Mouse (Mus musculus) ES-Bruce4 (cell line): Measurements from ENCODE around the gene Tmem129. TPM values are rescaled to one million over a fixed set of nuclear protein-coding genes. Genes with fewer than 3 reads are reported as not detected.

ENCODE experiments used
- H3K27ac ChIP-seq: 2 replicates; pipeline ENCODE4 v1.5.1; 2012; ENCODE audit warnings: low read length, inconsistent platforms; ENCODE audit not compliant: insufficient read depth
- H3K27me3 ChIP-seq: 2 replicates; pipeline ENCODE4 v1.6.1; 2012; ENCODE audit warnings: mild to moderate bottlenecking, low read length, inconsistent platforms; ENCODE audit not compliant: control insufficient read depth, poor library complexity, insufficient read depth, severe bottlenecking
- H3K36me3 ChIP-seq: 2 replicates; pipeline ENCODE4 v1.6.1; 2012; ENCODE audit warnings: inconsistent platforms, mild to moderate bottlenecking, low read length, moderate library complexity; ENCODE audit not compliant: control insufficient read depth, poor library complexity, insufficient read depth, severe bottlenecking
- H3K4me1 ChIP-seq: one replicate; pipeline ENCODE4 v1.8.1; 2011; ENCODE audit warnings: low read length; ENCODE audit not compliant: control insufficient read depth, insufficient read depth
- H3K4me3 ChIP-seq: 2 replicates; pipeline ENCODE4 v1.5.1; 2011; ENCODE audit warnings: low read depth, mild to moderate bottlenecking, low read length
- H3K9ac ChIP-seq: 2 replicates; pipeline ENCODE4 v1.6.1; 2012; ENCODE audit warnings: low read depth, mild to moderate bottlenecking, inconsistent platforms; ENCODE audit not compliant: poor library complexity, severe bottlenecking
- H3K9me3 ChIP-seq: replicated peaks from 2 replicates; pipeline ENCODE4 v1.6.1; 2012; ENCODE audit warnings: mild to moderate bottlenecking, low read length, inconsistent platforms; ENCODE audit not compliant: control insufficient read depth, poor library complexity, insufficient read depth, severe bottlenecking
- CTCF ChIP-seq: IDR thresholded peaks from one replicate; pipeline ENCODE4 v1.8.1; 2011; ENCODE audit warnings: low read depth, low read length
- EP300 ChIP-seq: IDR thresholded peaks from 2 replicates; pipeline ENCODE4 v1.6.1; 2011; ENCODE audit warnings: low read depth, low read length; ENCODE audit not compliant: insufficient read depth
- POLR2A ChIP-seq: IDR thresholded peaks from one replicate; pipeline ENCODE4 v1.8.1; 2011; ENCODE audit warnings: low read length; ENCODE audit not compliant: insufficient read depth
- polyA plus RNA-seq: library from polyadenylated mRNA; stranded (reverse); fragments of >200 nt; gene quantifications from 2 replicates; pipeline ENCODE4 v1.2.4, GENCODE M21; 2011; ENCODE audit warnings: low read depth; ENCODE audit not compliant: missing spikeins, insufficient read depth, insufficient read length

Gene Tmem129
- polyA plus RNA-seq, 1 experiment, result 7.3 TPM

GRCm38 (mm10) chr5:33614391-33614790 is 43.8 kb downstream of the Tmem129 start:
- Histone ChIP-seq H3K4me3 (no peak overlapping the region), H3K9me3 (no peaks in the 10 kb centered on the region), H3K4me1 (peaks cover 5% of the 10 kb centered on the region), H3K27me3 (no peaks in the 10 kb centered on the region), H3K36me3 (peaks cover 5% of the 10 kb centered on the region; the same call in 1 of the 2 replicates), H3K9ac (no peak overlapping the region), H3K27ac (no peak overlapping the region)
- TF ChIP-seq POLR2A (no peak), CTCF (no peak), EP300 (no peak)

GRCm38 (mm10) chr5:33611795-33612194 is 46.4 kb downstream of the Tmem129 start:
- no peak overlapping the region for H3K27ac ChIP-seq
- peaks cover 5% of the 10 kb centered on the region; the same call in 1 of the 2 replicates for H3K36me3 ChIP-seq
- no peaks in the 10 kb centered on the region for H3K27me3 ChIP-seq
- H3K9me3 ChIP-seq, result no peaks in the 10 kb centered on the region
- H3K9ac ChIP-seq, result no peak overlapping the region
- TF ChIP-seq EP300, result no peak
- TF ChIP-seq POLR2A, result no peak
- TF ChIP-seq CTCF, result no peak
- H3K4me3 ChIP-seq, result no peak overlapping the region
- peaks cover 2% of the 10 kb centered on the region for H3K4me1 ChIP-seq

- Histone ChIP-seq H3K4me1 (no peaks in the 10 kb centered on the region), H3K9me3 (no peaks in the 10 kb centered on the region), H3K9ac (no peak overlapping the region), H3K27me3 (no peaks in the 10 kb centered on the region), H3K36me3 (peaks cover 2% of the 10 kb centered on the region; the same call in 1 of the 2 replicates), H3K27ac (no peak overlapping the region), H3K4me3 (no peak overlapping the region)
- no peak for TF ChIP-seq EP300
- TF ChIP-seq POLR2A, result no peak
- TF ChIP-seq CTCF, result no peak
These were observed 49.0 kb downstream of the Tmem129 start for GRCm38 (mm10) chr5:33609226-33609625.

GRCm38 (mm10) chr5:33607434-33607833 is 50.8 kb downstream of the Tmem129 start:
- Histone ChIP-seq H3K4me1 (no peaks in the 10 kb centered on the region), H3K9me3 (no peaks in the 10 kb centered on the region), H3K4me3 (no peak overlapping the region), H3K27ac (no peak overlapping the region), H3K9ac (no peak overlapping the region), H3K27me3 (no peaks in the 10 kb centered on the region), H3K36me3 (no peaks in the 10 kb centered on the region; the same call in 1 of the 2 replicates)
- no peak for TF ChIP-seq EP300

- Histone ChIP-seq H3K4me1 (no peaks in the 10 kb centered on the region), H3K27me3 (no peaks in the 10 kb centered on the region), H3K9ac (no peak overlapping the region), H3K4me3 (no peak overlapping the region), H3K36me3 (no peaks in the 10 kb centered on the region; the same call in 1 of the 2 replicates), H3K27ac (no peak overlapping the region), H3K9me3 (no peaks in the 10 kb centered on the region)
- no peak for TF ChIP-seq EP300
- no peak for TF ChIP-seq CTCF
- no peak for TF ChIP-seq POLR2A
These were observed 51.6 kb downstream of the Tmem129 start for GRCm38 (mm10) chr5:33606631-33607030.

GRCm38 (mm10) chr5:33605314-33605713 is 52.9 kb downstream of the Tmem129 start:
- Histone ChIP-seq H3K27me3 (no peaks in the 10 kb centered on the region), H3K27ac (no peak overlapping the region), H3K4me1 (no peaks in the 10 kb centered on the region), H3K9ac (no peak overlapping the region), H3K4me3 (no peak overlapping the region), H3K9me3 (no peaks in the 10 kb centered on the region), H3K36me3 (no peaks in the 10 kb centered on the region; the same call in 1 of the 2 replicates)
- TF ChIP-seq EP300 (no peak), POLR2A (no peak)

Other genes with a start within 250 kb of the Tmem129 start
- gene Nkx1-1, start 224.4 kb downstream of the Tmem129 start, polyA plus RNA-seq, result not detected in 2 replicates
- 26.8 and 29.7 TPM in 2 replicates for gene Fam53a, start 28.8 kb downstream of the Tmem129 start, polyA plus RNA-seq
- gene Gm9903, start 28.5 kb downstream of the Tmem129 start, polyA plus RNA-seq, result 0.38 TPM in 1 of 2 replicates, not detected in the other
- gene Slbp, start 5.8 kb downstream of the Tmem129 start, polyA plus RNA-seq, result 109 and 121 TPM in 2 replicates
- gene Tacc3, start 288 bp downstream of the Tmem129 start, polyA plus RNA-seq, result 162 and 185 TPM in 2 replicates
- 2.9 and 4.0 TPM in 2 replicates for gene Fgfr3, start 63.3 kb upstream of the Tmem129 start, polyA plus RNA-seq
- 34.2 and 36.7 TPM in 2 replicates for gene Letm1, start 124.4 kb upstream of the Tmem129 start, polyA plus RNA-seq
- gene Nsd2, start 162.3 kb upstream of the Tmem129 start, polyA plus RNA-seq, result 97.7 and 109 TPM in 2 replicates